Mouse (Mus musculus) cortical plate, adult 2 months (tissue): Measurements from ENCODE around the gene Kif1c.

ENCODE experiments used
- CTCF ChIP-seq: fragments of 200-500 bp; IDR thresholded peaks from 2 replicates; pipeline ENCODE4 v1.5.1; 2011; ENCODE audit warnings: mild to moderate bottlenecking, control low read depth, low read length; ENCODE audit not compliant: insufficient read depth; ENCODE audit errors: extremely low read depth
- POLR2A ChIP-seq: fragments of 200-500 bp; IDR thresholded peaks from 2 replicates; pipeline ENCODE4 v1.6.1; 2011; ENCODE audit warnings: mild to moderate bottlenecking, low read length, control low read depth; ENCODE audit not compliant: insufficient read depth; ENCODE audit errors: extremely low read depth

DNA sequence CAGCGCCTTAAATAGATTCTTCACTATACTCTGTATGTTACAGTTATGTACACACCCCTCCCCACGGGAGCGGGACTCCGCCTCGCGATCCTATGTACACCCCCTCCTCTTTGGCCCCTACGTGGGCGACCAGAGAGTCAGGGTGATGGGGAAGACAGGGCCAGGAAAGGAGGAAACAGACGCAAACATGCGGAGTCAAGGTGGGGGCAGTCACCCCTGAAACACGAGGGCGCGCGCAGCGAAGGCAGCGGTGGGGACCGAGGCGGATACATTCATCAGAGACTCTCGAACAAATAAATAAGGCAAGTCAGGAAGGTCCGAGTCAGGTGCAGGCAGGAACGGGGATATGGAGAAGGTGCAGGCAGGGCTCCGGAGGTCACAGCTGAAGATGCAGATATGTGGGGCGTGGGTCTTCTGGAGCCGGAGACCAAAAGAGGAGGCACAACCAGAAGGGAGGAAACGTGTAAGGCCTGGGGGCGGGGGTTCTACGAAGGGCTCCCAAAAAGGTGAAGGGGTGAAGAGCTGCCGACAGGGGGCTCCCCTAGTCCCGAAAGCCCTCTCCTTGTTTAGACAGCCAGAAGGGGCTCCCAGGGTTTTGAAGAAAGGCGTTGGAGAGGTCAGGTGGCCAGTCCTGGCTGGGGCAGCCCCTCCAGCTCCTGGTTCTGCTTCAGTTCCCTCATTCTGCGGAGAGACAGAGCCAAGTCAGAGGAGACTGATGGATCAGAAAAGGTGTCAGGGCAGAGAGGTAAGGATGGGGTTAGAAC is 30.6 kb upstream of the Kif1c start:
- TF ChIP-seq POLR2A (no peak), CTCF (0 out of 2 replicates have a peak, but pooled peaks have one; percentile 18)
